In the genomic region with DNA sequence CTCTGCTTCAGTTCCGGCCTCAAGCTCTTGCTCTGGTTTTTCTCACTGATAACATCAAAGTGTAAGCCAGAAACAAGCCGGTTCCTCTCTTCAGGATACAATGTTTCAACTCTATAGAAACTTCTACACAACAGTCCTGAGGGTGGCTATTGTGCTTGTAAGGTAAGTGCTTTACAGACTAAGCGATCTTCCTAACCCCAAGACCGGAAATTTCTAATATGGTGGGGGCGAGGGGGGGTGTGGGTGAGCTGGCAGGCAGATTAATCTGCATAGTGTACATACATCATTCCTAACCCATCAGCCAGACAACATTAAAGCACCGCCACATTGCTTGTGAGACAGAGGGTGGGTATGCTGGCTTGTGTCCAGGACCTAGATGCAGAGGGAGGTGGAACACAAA, we compare ENCODE assay signal across 29 mouse cellular contexts.
A peak's percentile ranks its signal among the peaks of the same experiment; 100 is the strongest.
DNase-seq lines count a peak whose midpoint lies in the region; ATAC-seq and TF ChIP-seq lines count a peak whose summit lies in the region.
"Had no signal": no experiment of that assay in that cellular context is flagged by ENCODE, and none has a peak within 500 bp of the region (broad histone marks: within the 10 kb centered on the region; RNA-seq: fewer than 3 reads in every experiment).

No protein-coding gene starts in this region.

- TF ChIP-seq CTCF in thymus, adult 2 months (IDR thresholded peaks at IDR 0.05; ENCODE audit: borderline replicate concordance, control insufficient read depth, extremely low read depth, insufficient read depth, low read length, poor library complexity): no peak
- TF ChIP-seq CTCF in brain, embryonic 14.5 days (IDR thresholded peaks at IDR 0.05; ENCODE audit: borderline replicate concordance, extremely low read depth, insufficient read depth, insufficient read length): no peak

- H3K27ac ChIP-seq in heart, embryonic 12.5 days (ENCODE audit: poor library complexity, severe bottlenecking): no peak overlapping the region
- no peak overlapping the region for H3K27ac ChIP-seq in heart, embryonic 11.5 days (ENCODE audit: low read depth, low read length)
- peak overlapping the region; percentile 20; the same call in 1 of the 2 replicates for H3K27ac ChIP-seq in thymus, adult 2 months (ENCODE audit: control insufficient read depth, insufficient read depth, low read length)
- H3K27ac ChIP-seq in kidney, embryonic 16.5 days (ENCODE audit: low read length): no peak overlapping the region
- H3K27ac ChIP-seq: left cerebral cortex, adult 2 months; limb, embryonic 13.5 days; liver, embryonic 12.5 days; midbrain, embryonic 13.5 days; neural tube, embryonic 15.5 days; stomach, embryonic 15.5 days had no signal

- peaks cover 13% of the 10 kb centered on the region for H3K4me1 ChIP-seq in heart, embryonic 12.5 days (replicated peaks)
- H3K4me1 ChIP-seq in heart, embryonic 11.5 days (ENCODE audit: control insufficient read depth, insufficient read depth, low read length): peaks cover 5% of the 10 kb centered on the region
- H3K4me1 ChIP-seq in thymus, adult 2 months (replicated peaks; ENCODE audit: control insufficient read depth, insufficient read depth, low read length): peaks cover 48% of the 10 kb centered on the region
- H3K4me1 ChIP-seq in kidney, embryonic 16.5 days (ENCODE audit: insufficient read depth, low read length): peaks cover 13% of the 10 kb centered on the region; the same call in 1 of the 2 replicates

- ATAC-seq in heart, embryonic 12.5 days (ENCODE audit: insufficient number of reproducible peaks, low FRiP score): 0 out of 2 replicates have a peak, but pooled peaks have one; percentile 24
- ATAC-seq in heart, embryonic 11.5 days (replicated peaks; ENCODE audit: insufficient number of reproducible peaks, low FRiP score, low TSS enrichment): no peak
- ATAC-seq in kidney, embryonic 16.5 days (ENCODE audit: low FRiP score, low TSS enrichment): no peak
- ATAC-seq: forebrain, embryonic 14.5 days; hindbrain, embryonic 16.5 days; liver, embryonic 12.5 days; liver, postnatal 0 days; midbrain, embryonic 13.5 days; Patski had no signal

- peaks cover 8% of the 10 kb centered on the region for H3K27me3 ChIP-seq in heart, embryonic 12.5 days (replicated peaks)
- peaks cover 5% of the 10 kb centered on the region; the same call in 1 of the 2 replicates for H3K27me3 ChIP-seq in heart, embryonic 11.5 days (ENCODE audit: control insufficient read depth, insufficient read depth, low read length)
- no peaks in the 10 kb centered on the region; the same call in 1 of the 2 replicates for H3K27me3 ChIP-seq in thymus, adult 2 months (ENCODE audit: control insufficient read depth, insufficient read depth, low read length)
- H3K27me3 ChIP-seq in kidney, embryonic 16.5 days (ENCODE audit: insufficient read depth, low read length): no peaks in the 10 kb centered on the region; the same call in 1 of the 2 replicates
- H3K27me3 ChIP-seq: Patski; stomach, embryonic 15.5 days had no signal

- no peaks in the 10 kb centered on the region for H3K9me3 ChIP-seq in heart, embryonic 12.5 days (replicated peaks)
- H3K9me3 ChIP-seq in heart, embryonic 11.5 days (replicated peaks; ENCODE audit: control insufficient read depth, low read length): no peaks in the 10 kb centered on the region
- H3K9me3 ChIP-seq in kidney, embryonic 16.5 days (ENCODE audit: low read length): no peaks in the 10 kb centered on the region
- H3K9me3 ChIP-seq: G1E; limb, embryonic 13.5 days; liver, embryonic 12.5 days; midbrain, embryonic 13.5 days; neural tube, embryonic 15.5 days; stomach, embryonic 15.5 days had no signal

- TF ChIP-seq POLR2A in thymus, adult 2 months (IDR thresholded peaks at IDR 0.05; ENCODE audit: control insufficient read depth, extremely low read depth, insufficient read depth, low read length, poor library complexity): no peak
- TF ChIP-seq POLR2A in brain, embryonic 14.5 days (IDR thresholded peaks at IDR 0.05; ENCODE audit: borderline replicate concordance, extremely low read depth, insufficient read depth, insufficient read length, poor library complexity, severe bottlenecking): no peak

- no peak overlapping the region for H3K4me3 ChIP-seq in heart, embryonic 12.5 days
- H3K4me3 ChIP-seq in heart, embryonic 11.5 days (ENCODE audit: low read depth, low read length): no peak overlapping the region
- H3K4me3 ChIP-seq in thymus, adult 2 months (ENCODE audit: control insufficient read depth, insufficient read depth, low read length): no peak overlapping the region
- no peak overlapping the region for H3K4me3 ChIP-seq in kidney, embryonic 16.5 days (ENCODE audit: low read length)
- H3K4me3 ChIP-seq: left cerebral cortex, adult 2 months; limb, embryonic 13.5 days; liver, embryonic 12.5 days; midbrain, embryonic 13.5 days; neural tube, embryonic 15.5 days; stomach, embryonic 15.5 days had no signal

- WGBS in heart, embryonic 12.5 days: 28% methylated on average over 6 of the region's 6 CpGs
- 43% methylated on average over 6 of the region's 6 CpGs for WGBS in heart, embryonic 11.5 days (ENCODE audit: insufficient replicate concordance)
- 9% methylated on average over 6 of the region's 6 CpGs for WGBS in thymus, adult 2 months
- 64% methylated on average over 6 of the region's 6 CpGs for WGBS in kidney, embryonic 16.5 days

- H3K9ac ChIP-seq in heart, embryonic 12.5 days: no peak overlapping the region
- no peak overlapping the region for H3K9ac ChIP-seq in heart, embryonic 11.5 days (ENCODE audit: low read depth, low read length)
- no peak overlapping the region for H3K9ac ChIP-seq in kidney, embryonic 16.5 days (replicated peaks; ENCODE audit: low read length)
- H3K9ac ChIP-seq: limb, embryonic 13.5 days; liver, embryonic 12.5 days; liver, postnatal 0 days; midbrain, embryonic 13.5 days; neural tube, embryonic 15.5 days; stomach, embryonic 15.5 days had no signal

- no peaks in the 10 kb centered on the region for H3K36me3 ChIP-seq in heart, embryonic 12.5 days
- no peaks in the 10 kb centered on the region for H3K36me3 ChIP-seq in heart, embryonic 11.5 days (ENCODE audit: control insufficient read depth, insufficient read depth, low read length)
- H3K36me3 ChIP-seq in thymus, adult 2 months (ENCODE audit: control insufficient read depth, insufficient read depth, low read length): no peaks in the 10 kb centered on the region
- H3K36me3 ChIP-seq in kidney, embryonic 16.5 days (ENCODE audit: insufficient read depth, low read length): no peaks in the 10 kb centered on the region
- H3K36me3 ChIP-seq: G1E; limb, embryonic 13.5 days; liver, embryonic 12.5 days; midbrain, embryonic 13.5 days; neural tube, embryonic 15.5 days; stomach, embryonic 15.5 days had no signal

- peak overlapping the region; percentile 11; the same call in 1 of the 2 replicates for H3K4me2 ChIP-seq in heart, embryonic 12.5 days
- H3K4me2 ChIP-seq in heart, embryonic 11.5 days: no peak overlapping the region
- H3K4me2 ChIP-seq in kidney, embryonic 16.5 days (replicated peaks; ENCODE audit: low read depth, low read length): no peak overlapping the region
- H3K4me2 ChIP-seq: limb, embryonic 13.5 days; liver, embryonic 12.5 days; midbrain, embryonic 13.5 days; neural tube, embryonic 15.5 days; stomach, embryonic 15.5 days had no signal

- DNase-seq in thymus, adult 2 months: no peak
- no peak for DNase-seq in thymus, adult 18-20 months
- peak; percentile 46 for DNase-seq in brain, embryonic 14.5 days (ENCODE audit: low read depth)
- no peak for DNase-seq in urinary bladder, postnatal 10 days (ENCODE audit: low spot score)
- DNase-seq: adrenal gland, postnatal 25 days; cerebellum, adult 18-20 months; cerebellum, postnatal 14 days; gastrocnemius, postnatal 14 days; heart, postnatal 14 days; kidney, adult 11 months; kidney, postnatal 25 days; liver, postnatal 0 days; lung, postnatal 36 days; retina, postnatal 1 day; right cerebral cortex, postnatal 25 days; thymus, postnatal 4 days had no signal
